Mouse (Mus musculus) embryonic fibroblast, embryonic 13.5 days (primary cell): Measurements from ENCODE around the gene Galnt10. TPM values are rescaled to one million over a fixed set of nuclear protein-coding genes. Genes with fewer than 3 reads are reported as not detected.

Source experiments
- H3K27ac ChIP-seq: 2 replicates; pipeline ENCODE4 v1.5.1; 2012; ENCODE audit warnings: low read length, control low read depth, inconsistent platforms; ENCODE audit not compliant: insufficient read depth
- H3K4me1 ChIP-seq: 2 replicates; pipeline ENCODE4 v1.6.1; 2011; ENCODE audit warnings: low read length; ENCODE audit not compliant: control insufficient read depth, insufficient read depth
- H3K4me3 ChIP-seq: 2 replicates; pipeline ENCODE4 v1.5.1; 2011; ENCODE audit warnings: mild to moderate bottlenecking, control low read depth, low read length; ENCODE audit not compliant: insufficient read depth
- CTCF ChIP-seq: IDR thresholded peaks from 2 replicates; pipeline ENCODE4 v1.5.1; 2011; ENCODE audit warnings: mild to moderate bottlenecking, control low read depth, low read length, moderate library complexity, borderline replicate concordance; ENCODE audit not compliant: insufficient read depth
- POLR2A ChIP-seq: IDR thresholded peaks from 2 replicates; pipeline ENCODE4 v1.6.1; 2011; ENCODE audit warnings: low read depth, mild to moderate bottlenecking, control low read depth, low read length, moderate library complexity
- polyA plus RNA-seq: library from polyadenylated mRNA; stranded (reverse); fragments of >200 nt; gene quantifications from 2 replicates; pipeline ENCODE4 v1.2.4, GENCODE M21; 2011; ENCODE audit warnings: low read depth; ENCODE audit not compliant: missing spikeins, insufficient read length

The Galnt10 gene
- 48.3 and 51.8 TPM in 2 replicates for polyA plus RNA-seq

GRCm38 (mm10) chr11:57645018-57645559, at the start of gene Galnt10:
Galnt10 (plus strand) TSS chr11:57645442.
- H3K4me1 ChIP-seq, result peaks cover 4% of the 10 kb centered on the region; the same call in 1 of the 2 replicates
- TF ChIP-seq CTCF (no peak), POLR2A (peak; percentile 76)
- peak within 1 kb of the TSS; percentile 85 for H3K4me3 ChIP-seq
- peak within 1 kb of the TSS; percentile 64 for H3K27ac ChIP-seq

- peaks cover 8% of the 10 kb centered on the region; the same call in 1 of the 2 replicates for H3K4me1 ChIP-seq
- H3K27ac ChIP-seq, result no peak overlapping the region
- TF ChIP-seq CTCF (no peak), POLR2A (no peak)
- H3K4me3 ChIP-seq, result no peak overlapping the region
Measured at GRCm38 (mm10) chr11:57595899-57596298, 49.3 kb upstream of the Galnt10 start.

- TF ChIP-seq CTCF, result no peak
- no peak for TF ChIP-seq POLR2A
- H3K4me3 ChIP-seq, result no peak overlapping the region
- H3K27ac ChIP-seq, result no peak overlapping the region
- peaks cover 8% of the 10 kb centered on the region; the same call in 1 of the 2 replicates for H3K4me1 ChIP-seq
Measured at GRCm38 (mm10) chr11:57598161-57598560, 47.1 kb upstream of the Galnt10 start.

GRCm38 (mm10) chr11:57599304-57599703, 45.9 kb upstream of the Galnt10 start:
- H3K4me3 ChIP-seq, result no peak overlapping the region
- H3K4me1 ChIP-seq, result peaks cover 8% of the 10 kb centered on the region; the same call in 1 of the 2 replicates
- no peak overlapping the region for H3K27ac ChIP-seq
- no peak for TF ChIP-seq POLR2A
- no peak for TF ChIP-seq CTCF

- H3K27ac ChIP-seq, result peak overlapping the region; percentile 27; the same call in 1 of the 2 replicates
- H3K4me3 ChIP-seq, result no peak overlapping the region
- peaks cover 8% of the 10 kb centered on the region; the same call in 1 of the 2 replicates for H3K4me1 ChIP-seq
- no peak for TF ChIP-seq POLR2A
- TF ChIP-seq CTCF, result no peak
Measured at GRCm38 (mm10) chr11:57600113-57600512, 45.1 kb upstream of the Galnt10 start.

- TF ChIP-seq POLR2A, result no peak
- TF ChIP-seq CTCF, result no peak
- Histone ChIP-seq H3K27ac (no peak overlapping the region), H3K4me3 (no peak overlapping the region), H3K4me1 (peaks cover 8% of the 10 kb centered on the region; the same call in 1 of the 2 replicates)
Measured at GRCm38 (mm10) chr11:57600621-57601121, 44.6 kb upstream of the Galnt10 start.

- TF ChIP-seq CTCF (no peak), POLR2A (no peak)
- no peak overlapping the region for H3K4me3 ChIP-seq
- no peak overlapping the region for H3K27ac ChIP-seq
- peaks cover 8% of the 10 kb centered on the region; the same call in 1 of the 2 replicates for H3K4me1 ChIP-seq
Measured at GRCm38 (mm10) chr11:57601806-57602455, 43.3 kb upstream of the Galnt10 start.

- H3K27ac ChIP-seq, result no peak overlapping the region
- 0 out of 2 replicates have a peak, but pooled peaks cover under 1% of the 10 kb centered on the region for H3K4me1 ChIP-seq
- TF ChIP-seq CTCF (no peak), POLR2A (no peak)
- H3K4me3 ChIP-seq, result no peak overlapping the region
Measured at GRCm38 (mm10) chr11:57605086-57605485, 40.2 kb upstream of the Galnt10 start.

GRCm38 (mm10) chr11:57605660-57606059, 39.6 kb upstream of the Galnt10 start:
- Histone ChIP-seq H3K27ac (no peak overlapping the region), H3K4me3 (no peak overlapping the region), H3K4me1 (no peaks in the 10 kb centered on the region)
- TF ChIP-seq CTCF (no peak), POLR2A (no peak)

- H3K4me3 ChIP-seq, result no peak overlapping the region
- H3K27ac ChIP-seq, result no peak overlapping the region
- no peaks in the 10 kb centered on the region for H3K4me1 ChIP-seq
- TF ChIP-seq POLR2A (no peak), CTCF (no peak)
Measured at GRCm38 (mm10) chr11:57614502-57614901, 30.7 kb upstream of the Galnt10 start.
